Mouse (Mus musculus) gastrocnemius, adult 2 months (tissue): ENCODE measurements around the gene Dctn1. TPM values are rescaled to one million over a fixed set of nuclear protein-coding genes. Genes with fewer than 3 reads are reported as not detected.

Experiments used
- DNase-seq: peaks from one replicate; pipeline ENCODE4 v3.0.0; 2022
- H3K27ac ChIP-seq: fragments of 200-600 bp; 2 replicates; pipeline ENCODE4 v1.8.1; 2022; ENCODE audit warnings: mild to moderate bottlenecking
- H3K4me3 ChIP-seq: fragments of 200-600 bp; 2 replicates; pipeline ENCODE4 v1.8.1; 2022; ENCODE audit warnings: mild to moderate bottlenecking, moderate library complexity
- CTCF ChIP-seq: fragments of 200-600 bp; IDR thresholded peaks from 2 replicates; pipeline ENCODE4 v1.8.1; 2022; ENCODE audit warnings: antibody characterized with exemption, mild to moderate bottlenecking, moderate library complexity
- intact Hi-C: fragments of 180-260 bp; cut with DNase I; formaldehyde crosslinking; loops from one replicate; pipeline ENCODE4 v1.15.1; 2025
- total RNA-seq, 2 experiments: library from RNA; stranded (reverse); gene quantifications; 2 replicates each; pipeline ENCODE4 v1.2.3; 2021

Gene Dctn1
- total RNA-seq, 2 experiments from 2014 or later, result 129 to 139 TPM

- peak overlapping the region; percentile 50 for H3K4me3 ChIP-seq
- peak overlapping the region; percentile 21; the same call in 1 of the 2 replicates for H3K27ac ChIP-seq
- no peak for TF ChIP-seq CTCF
- intact Hi-C loops, result no loop called here
- DNase-seq, result peak; percentile 61
Observed at GRCm38 (mm10) chr6:83185895-83186861, 20.5 kb downstream of the Dctn1 start.

DNA sequence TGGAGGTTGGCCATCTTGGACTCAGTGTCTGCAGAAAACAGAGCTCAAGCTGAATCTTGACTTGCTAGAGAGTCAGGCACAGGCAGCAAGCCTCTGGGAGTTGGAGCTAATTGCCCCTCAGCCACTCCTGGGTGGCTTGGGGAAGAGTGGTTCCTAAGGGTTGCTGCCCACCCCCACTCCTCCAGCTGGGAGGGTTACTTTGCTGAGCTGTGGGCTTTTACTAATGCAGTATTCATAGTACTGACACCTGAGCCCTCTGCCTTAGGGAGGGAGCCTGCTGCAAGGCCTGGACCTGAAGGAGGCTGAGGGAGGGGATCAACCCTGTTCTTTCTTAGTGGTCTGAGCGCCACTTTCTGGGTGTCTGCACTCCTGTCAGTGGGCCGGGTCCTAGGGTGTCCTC lies 21.2 kb downstream of the Dctn1 start:
- no peak for DNase-seq
- Histone ChIP-seq H3K27ac (peak overlapping the region; percentile 21; the same call in 1 of the 2 replicates), H3K4me3 (no peak overlapping the region)
- TF ChIP-seq CTCF, result no peak
- intact Hi-C loops, result no loop called here

- Histone ChIP-seq H3K27ac (no peak overlapping the region), H3K4me3 (no peak overlapping the region)
- TF ChIP-seq CTCF, result no peak
- intact Hi-C loops, result no loop called here
- DNase-seq, result no peak
Observed at GRCm38 (mm10) chr6:83193571-83193970, 27.9 kb downstream of the Dctn1 start.

- intact Hi-C loops, result no loop called here
- DNase-seq, result peak; percentile 55
- TF ChIP-seq CTCF, result peak; percentile 43
- no peak overlapping the region for H3K4me3 ChIP-seq
- no peak overlapping the region for H3K27ac ChIP-seq
Observed at GRCm38 (mm10) chr6:83197345-83198004, 31.8 kb downstream of the Dctn1 start.

GRCm38 (mm10) chr6:83203320-83203719 lies 37.6 kb downstream of the Dctn1 start:
- DNase-seq, result no peak
- intact Hi-C loops, result no loop called here
- no peak overlapping the region for H3K4me3 ChIP-seq
- no peak overlapping the region for H3K27ac ChIP-seq
- no peak for TF ChIP-seq CTCF

GRCm38 (mm10) chr6:83205851-83206250 lies 40.1 kb downstream of the Dctn1 start:
- Histone ChIP-seq H3K27ac (no peak overlapping the region), H3K4me3 (no peak overlapping the region)
- intact Hi-C loops, result no loop called here
- TF ChIP-seq CTCF, result no peak
- no peak for DNase-seq

- Histone ChIP-seq H3K4me3 (no peak overlapping the region), H3K27ac (no peak overlapping the region)
- no peak for DNase-seq
- no peak for TF ChIP-seq CTCF
- intact Hi-C loops, result no loop called here
Observed at GRCm38 (mm10) chr6:83206321-83206720, 40.6 kb downstream of the Dctn1 start.

GRCm38 (mm10) chr6:83207361-83208049 lies 41.8 kb downstream of the Dctn1 start:
- intact Hi-C loops, result no loop called here
- Histone ChIP-seq H3K27ac (no peak overlapping the region), H3K4me3 (no peak overlapping the region)
- TF ChIP-seq CTCF, result no peak
- DNase-seq, result no peak

DNA sequence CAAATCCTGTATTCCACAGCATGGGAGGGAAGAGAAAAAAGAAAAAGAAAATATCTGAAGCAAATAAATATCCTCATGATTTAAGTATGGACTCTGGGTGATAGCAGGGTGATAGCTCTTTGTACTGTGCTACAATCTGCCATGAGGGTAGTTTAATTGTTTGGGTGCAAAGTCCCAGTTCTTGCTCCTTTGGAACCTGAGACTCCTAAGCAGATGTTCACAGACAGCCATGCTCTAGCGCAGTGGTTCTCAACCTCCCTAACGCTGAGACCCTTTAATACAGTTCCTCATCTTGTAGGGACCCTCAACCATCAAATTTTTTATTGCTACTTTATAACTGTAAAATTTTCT lies 42.3 kb downstream of the Dctn1 start:
- no peak for DNase-seq
- intact Hi-C loops, result no loop called here
- no peak for TF ChIP-seq CTCF
- Histone ChIP-seq H3K27ac (no peak overlapping the region), H3K4me3 (no peak overlapping the region)

DNA sequence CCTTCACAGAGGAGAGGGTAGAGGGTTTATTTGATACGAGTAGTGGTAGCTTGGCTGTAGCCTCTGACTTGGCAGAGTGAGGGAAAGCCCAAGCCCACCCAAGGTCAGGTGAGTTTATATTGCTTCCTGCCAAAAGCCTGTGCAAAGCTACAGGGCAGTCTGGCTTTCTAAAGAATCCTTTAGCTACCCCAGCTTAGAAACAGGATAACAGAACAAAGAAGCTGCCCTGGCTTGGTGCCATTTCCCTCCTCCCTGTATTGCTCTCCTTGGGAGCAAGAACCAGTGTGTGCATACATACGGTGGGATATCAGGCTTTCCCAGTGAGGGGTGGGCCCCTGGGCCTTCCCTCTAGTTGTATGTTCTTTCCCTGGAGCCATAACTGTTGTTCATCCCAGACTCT lies 44.8 kb downstream of the Dctn1 start:
- Histone ChIP-seq H3K4me3 (no peak overlapping the region), H3K27ac (no peak overlapping the region)
- TF ChIP-seq CTCF, result no peak
- no peak for DNase-seq
- intact Hi-C loops, result no loop called here

DNA sequence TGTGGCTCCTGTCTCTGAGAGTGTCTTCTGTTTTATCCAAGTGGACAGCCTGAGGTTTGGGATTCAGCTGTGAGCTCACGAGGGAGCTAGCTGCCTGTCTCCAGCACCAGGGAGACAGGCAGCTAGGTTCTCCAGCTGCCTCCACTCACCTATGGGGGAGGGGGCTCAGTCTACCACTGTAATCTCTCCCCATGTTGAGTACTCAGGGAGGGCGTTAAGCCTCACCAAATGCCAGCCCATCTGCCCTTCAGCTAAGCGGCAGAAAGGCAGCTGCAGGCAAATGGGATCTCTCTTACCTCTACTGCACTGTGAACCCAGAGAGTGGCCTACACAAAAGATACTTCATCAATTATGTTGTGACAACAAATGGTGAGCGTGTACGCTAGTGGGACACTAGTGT lies 45.8 kb downstream of the Dctn1 start:
- no peak for TF ChIP-seq CTCF
- Histone ChIP-seq H3K4me3 (no peak overlapping the region), H3K27ac (no peak overlapping the region)
- no peak for DNase-seq
- intact Hi-C loops, result no loop called here

DNA sequence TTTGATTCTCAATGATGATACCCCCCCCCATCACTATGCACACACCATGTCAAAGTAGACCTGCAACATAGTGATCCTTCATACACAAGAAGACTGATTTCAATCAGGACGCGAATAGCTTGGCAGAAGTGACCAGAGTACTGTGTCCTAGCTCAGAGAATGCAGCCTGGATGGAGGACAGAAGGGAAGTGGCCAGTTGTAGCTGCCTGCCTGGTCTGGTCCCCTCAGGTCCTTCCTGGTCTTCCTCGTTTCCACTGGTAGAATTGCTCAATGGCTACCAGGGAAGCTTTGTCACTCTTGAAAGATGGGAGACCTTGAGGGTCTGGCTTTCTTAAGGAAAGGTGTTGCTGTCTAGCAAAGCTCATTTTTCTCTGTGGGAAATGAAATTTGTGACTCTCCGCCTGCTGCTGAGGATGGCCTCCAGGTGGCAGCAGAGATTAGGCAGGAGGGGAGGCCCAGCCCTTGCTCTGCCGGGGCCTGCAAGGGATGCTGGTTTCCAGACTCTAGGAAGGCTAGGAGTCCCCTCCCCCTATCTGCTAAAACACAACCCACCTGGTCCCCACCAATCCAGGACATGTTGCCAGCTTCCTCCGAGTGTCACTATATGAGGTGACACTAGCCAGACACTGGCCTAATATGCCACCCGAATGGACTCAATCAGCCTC lies 49.4 kb downstream of the Dctn1 start:
- Histone ChIP-seq H3K4me3 (no peak overlapping the region), H3K27ac (no peak overlapping the region)
- intact Hi-C loops, result loop anchor here (1.0 kb wide), 1 partner anchor 49 kb away; no protein-coding TSS in a partner anchor
- TF ChIP-seq CTCF, result peak; percentile 98; the same call in 1 of the 2 replicates
- peak; percentile 70 for DNase-seq

- no peak for DNase-seq
- intact Hi-C loops, result no loop called here
- Histone ChIP-seq H3K27ac (no peak within 1 kb of the TSS), H3K4me3 (no peak within 1 kb of the TSS)
- TF ChIP-seq CTCF, result no peak
Observed at GRCm38 (mm10) chr6:83219814-83220213, 54.1 kb downstream of the Dctn1 start, which contains the start of gene Slc4a5. TSS of gene Slc4a5 (plus strand) at chr6:83219828.
